Mouse (Mus musculus) embryonic facial prominence, embryonic 14.5 days (tissue): ENCODE data around the gene Alox15. TPM values are rescaled to one million over a fixed set of nuclear protein-coding genes. Genes with fewer than 3 reads are reported as not detected.
A peak's percentile ranks its signal among the peaks of the same experiment; 100 is the strongest.
"Not testable (repeated sequence)": the region's sequence is repeated elsewhere in the genome, so short reads cannot be mapped to it uniquely, and the experiment has no call there.

ENCODE experiments used
- ATAC-seq: fragments of 200-750 bp; cut with Nextera tagmentation; 2 replicates; pipeline ENCODE4 v1.8.0; 2017; ENCODE audit warnings: low read depth, moderate number of reproducible peaks, moderate TSS enrichment
- DNase-seq: peaks from one replicate; pipeline ENCODE4 v3.0.0-alpha.2; 2015; ENCODE audit warnings: low spot score
- H3K27ac ChIP-seq: fragments of 300-500 bp; sonication (generic); replicated peaks from 2 replicates; pipeline ENCODE4 v1.5.1; 2014; ENCODE audit warnings: low read depth, mild to moderate bottlenecking, low read length, moderate library complexity
- H3K27me3 ChIP-seq: fragments of 300-500 bp; sonication (generic); replicated peaks from 2 replicates; pipeline ENCODE4 v1.6.1; 2014; ENCODE audit warnings: low read length; ENCODE audit not compliant: control insufficient read depth, insufficient read depth
- H3K36me3 ChIP-seq: fragments of 300-500 bp; sonication (generic); 2 replicates; pipeline ENCODE4 v1.6.1; 2014; ENCODE audit warnings: low read length, mixed read lengths; ENCODE audit not compliant: control insufficient read depth, insufficient read depth
- H3K4me1 ChIP-seq: fragments of 300-500 bp; sonication (generic); 2 replicates; pipeline ENCODE4 v1.6.1; 2014; ENCODE audit warnings: antibody characterized with exemption, low read length; ENCODE audit not compliant: control insufficient read depth, insufficient read depth
- H3K4me2 ChIP-seq: fragments of 300-500 bp; sonication (generic); 2 replicates; pipeline ENCODE4 v1.6.1; 2014; ENCODE audit warnings: low read depth, mild to moderate bottlenecking, low read length, moderate library complexity, mixed read lengths
- H3K4me3 ChIP-seq: fragments of 300-500 bp; sonication (generic); 2 replicates; pipeline ENCODE4 v1.5.1; 2014; ENCODE audit warnings: low read depth, mild to moderate bottlenecking, low read length
- H3K9ac ChIP-seq: fragments of 300-500 bp; sonication (generic); 2 replicates; pipeline ENCODE4 v1.6.1; 2014; ENCODE audit warnings: low read depth, mild to moderate bottlenecking, low read length, moderate library complexity, mixed read lengths
- H3K9me3 ChIP-seq: fragments of 300-500 bp; sonication (generic); 2 replicates; pipeline ENCODE4 v1.6.1; 2016; ENCODE audit warnings: low read length; ENCODE audit not compliant: control insufficient read depth
- WGBS: fragments of 180-500 bp; shearing (Covaris S2); extraction: QIAGEN DNeasy Blood & Tissue Kit; methylation state at CpG from one replicate; pipeline ENCODE4 v1.1.7; 2014; 5-methylcytosine and 5-hydroxymethylcytosine counted together
- polyA plus RNA-seq: library from polyadenylated mRNA; unstranded; fragments of >200 nt; fragmentation: Nextera tagmentation; extraction: Ambion mirVana; gene quantifications from 2 replicates; pipeline ENCODE4 v1.2.1, GENCODE M21; 2014

Alox15 gene
- polyA plus RNA-seq, 1 experiment from 2014 or later = 2.2 TPM

- Histone ChIP-seq H3K36me3 (no peaks in the 10 kb centered on the region), H3K27me3 (no peaks in the 10 kb centered on the region), H3K9ac (no peak overlapping the region), H3K4me2 (no peak overlapping the region), H3K4me1 (no peaks in the 10 kb centered on the region), H3K4me3 (no peak overlapping the region), H3K27ac (no peak overlapping the region), H3K9me3 (no peaks in the 10 kb centered on the region)
- ATAC-seq (no peak), DNase-seq (no peak)
These were observed 20.6 kb upstream of the Alox15 start for GRCm38 (mm10) chr11:70372396-70372795.

GRCm38 (mm10) chr11:70368626-70369025 is 16.8 kb upstream of the Alox15 start:
- not testable (repeated sequence) for H3K27ac ChIP-seq, H3K9ac ChIP-seq, H3K4me3 ChIP-seq, DNase-seq, ATAC-seq, H3K36me3 ChIP-seq, H3K4me2 ChIP-seq, H3K27me3 ChIP-seq, H3K4me1 ChIP-seq, H3K9me3 ChIP-seq
- WGBS = 83% methylated on average over 2 of the region's 2 CpGs

- not testable (repeated sequence) for H3K4me2 ChIP-seq, DNase-seq, H3K9ac ChIP-seq, H3K4me3 ChIP-seq, H3K36me3 ChIP-seq, H3K27me3 ChIP-seq, H3K4me1 ChIP-seq, H3K27ac ChIP-seq, ATAC-seq, H3K9me3 ChIP-seq
- WGBS = 80% methylated on average over 6 of the region's 6 CpGs
These were observed 15.9 kb upstream of the Alox15 start for GRCm38 (mm10) chr11:70367701-70368100.

GRCm38 (mm10) chr11:70348630-70349029 is 3.2 kb downstream of the Alox15 start:
- Histone ChIP-seq H3K36me3 (no peaks in the 10 kb centered on the region), H3K4me2 (no peak overlapping the region), H3K27me3 (peaks cover 41% of the 10 kb centered on the region), H3K9me3 (no peaks in the 10 kb centered on the region), H3K9ac (no peak overlapping the region), H3K27ac (no peak overlapping the region), H3K4me1 (no peaks in the 10 kb centered on the region), H3K4me3 (no peak overlapping the region)
- DNase-seq = no peak
- 91% methylated on average over 9 of the region's 9 CpGs for WGBS
- ATAC-seq = no peak

GRCm38 (mm10) chr11:70347861-70348260 is 4.0 kb downstream of the Alox15 start:
- Histone ChIP-seq H3K4me3 (no peak overlapping the region), H3K27ac (no peak overlapping the region), H3K36me3 (no peaks in the 10 kb centered on the region), H3K4me1 (no peaks in the 10 kb centered on the region), H3K27me3 (peaks cover 33% of the 10 kb centered on the region), H3K9ac (no peak overlapping the region), H3K9me3 (no peaks in the 10 kb centered on the region), H3K4me2 (no peak overlapping the region)
- DNase-seq = no peak
- WGBS = 82% methylated on average over 10 of the region's 10 CpGs
- no peak for ATAC-seq

GRCm38 (mm10) chr11:70345546-70345945 is 6.3 kb downstream of the Alox15 start:
- ATAC-seq (no peak), DNase-seq (no peak)
- Histone ChIP-seq H3K4me1 (no peaks in the 10 kb centered on the region), H3K4me2 (no peak overlapping the region), H3K27ac (no peak overlapping the region), H3K9me3 (no peaks in the 10 kb centered on the region), H3K9ac (no peak overlapping the region), H3K27me3 (peaks cover 11% of the 10 kb centered on the region), H3K4me3 (no peak overlapping the region), H3K36me3 (no peaks in the 10 kb centered on the region)
- 87% methylated on average over 8 of the region's 8 CpGs for WGBS

- no peaks in the 10 kb centered on the region for H3K36me3 ChIP-seq
- H3K27ac ChIP-seq = no peak overlapping the region
- no peaks in the 10 kb centered on the region for H3K4me1 ChIP-seq
- no peak for ATAC-seq
- no peak overlapping the region for H3K4me3 ChIP-seq
- no peak for DNase-seq
- 82% methylated on average over 10 of the region's 10 CpGs for WGBS
- H3K9me3 ChIP-seq = no peaks in the 10 kb centered on the region
- H3K9ac ChIP-seq = no peak overlapping the region
- H3K27me3 ChIP-seq = peaks cover 7% of the 10 kb centered on the region; the same call in 1 of the 2 replicates
- H3K4me2 ChIP-seq = no peak overlapping the region
These were observed 6.8 kb downstream of the Alox15 start for GRCm38 (mm10) chr11:70345061-70345460.

- 35% methylated on average over 7 of the region's 7 CpGs for WGBS
- H3K4me2 ChIP-seq = no peak overlapping the region
- no peaks in the 10 kb centered on the region for H3K36me3 ChIP-seq
- H3K9ac ChIP-seq = no peak overlapping the region
- H3K27ac ChIP-seq = no peak overlapping the region
- H3K4me1 ChIP-seq = no peaks in the 10 kb centered on the region
- no peak overlapping the region for H3K4me3 ChIP-seq
- DNase-seq (no peak), ATAC-seq (no peak)
- no peaks in the 10 kb centered on the region for H3K9me3 ChIP-seq
- no peaks in the 10 kb centered on the region for H3K27me3 ChIP-seq
These were observed 12.3 kb downstream of the Alox15 start for GRCm38 (mm10) chr11:70339481-70339880.

- Histone ChIP-seq H3K4me2 (no peak overlapping the region), H3K9ac (no peak overlapping the region), H3K4me3 (no peak overlapping the region), H3K9me3 (no peaks in the 10 kb centered on the region), H3K27me3 (0 out of 2 replicates have a peak, but pooled peaks cover 4% of the 10 kb centered on the region), H3K36me3 (no peaks in the 10 kb centered on the region), H3K27ac (no peak overlapping the region), H3K4me1 (no peaks in the 10 kb centered on the region)
- ATAC-seq (no peak), DNase-seq (peak; percentile 17)
- 25% methylated on average over 4 of the region's 4 CpGs for WGBS
These were observed 17.4 kb downstream of the Alox15 start for GRCm38 (mm10) chr11:70334477-70334876.
